Mouse (Mus musculus) frontal cortex, postnatal 25 days (tissue): ENCODE data around the gene Srxn1.
"Not testable (repeated sequence)": the region's sequence is repeated elsewhere in the genome, so short reads cannot be mapped to it uniquely, and the experiment has no call there.

Experiments used
- DNase-seq, 2 experiments: peaks; one replicate each; pipeline ENCODE4 v3.0.0; 2022; ENCODE audit warnings: low spot score in 2 of 2

The Srxn1 gene

DNA sequence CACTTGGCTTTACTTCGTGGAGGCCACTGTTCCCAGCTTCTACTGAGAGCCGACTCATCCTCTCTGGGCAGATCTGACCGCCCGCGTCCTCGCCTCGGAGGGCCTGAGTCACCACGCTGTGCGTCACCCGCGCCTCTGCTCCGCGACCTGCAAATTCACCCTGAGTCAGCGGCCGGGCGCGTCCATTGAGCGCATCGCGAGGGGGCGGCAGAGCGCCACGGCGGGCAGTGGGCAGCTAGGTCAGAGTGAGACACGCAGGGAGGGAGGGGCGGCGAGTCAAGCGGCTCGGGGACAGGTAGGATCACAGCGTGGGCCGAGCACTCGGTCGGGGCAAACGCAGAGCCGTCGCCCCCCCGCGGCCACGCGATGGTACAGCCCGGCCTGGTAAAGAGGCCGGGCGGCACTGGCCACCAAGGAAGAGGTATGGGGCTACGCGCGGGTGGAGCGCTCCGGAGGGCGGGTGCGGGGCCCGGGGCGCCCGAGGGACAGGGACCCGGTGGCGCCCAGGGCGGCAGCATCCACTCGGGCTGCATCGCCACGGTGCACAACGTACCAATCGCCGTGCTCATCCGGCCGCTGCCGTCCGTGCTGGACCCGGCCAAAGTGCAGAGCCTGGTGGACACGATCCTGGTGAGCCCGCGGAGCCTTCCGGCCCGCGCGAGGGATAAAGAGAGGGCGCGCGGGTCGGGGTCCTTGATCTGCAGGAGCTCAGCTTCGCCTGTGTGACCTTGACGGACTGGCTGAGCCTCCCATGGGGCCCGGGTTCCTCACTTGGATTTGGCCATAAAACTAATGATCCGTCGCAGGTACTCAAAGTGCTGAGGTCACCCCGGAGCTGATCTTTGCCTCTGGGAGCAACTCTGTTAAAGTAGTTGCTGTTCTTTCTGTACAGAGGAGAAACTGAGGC, at the start of gene Srxn1:
TSS of gene Srxn1 (plus strand) at position 199 of the 907 bp plus-strand sequence.
- DNase-seq = peak; percentile 72 to 76

DNA sequence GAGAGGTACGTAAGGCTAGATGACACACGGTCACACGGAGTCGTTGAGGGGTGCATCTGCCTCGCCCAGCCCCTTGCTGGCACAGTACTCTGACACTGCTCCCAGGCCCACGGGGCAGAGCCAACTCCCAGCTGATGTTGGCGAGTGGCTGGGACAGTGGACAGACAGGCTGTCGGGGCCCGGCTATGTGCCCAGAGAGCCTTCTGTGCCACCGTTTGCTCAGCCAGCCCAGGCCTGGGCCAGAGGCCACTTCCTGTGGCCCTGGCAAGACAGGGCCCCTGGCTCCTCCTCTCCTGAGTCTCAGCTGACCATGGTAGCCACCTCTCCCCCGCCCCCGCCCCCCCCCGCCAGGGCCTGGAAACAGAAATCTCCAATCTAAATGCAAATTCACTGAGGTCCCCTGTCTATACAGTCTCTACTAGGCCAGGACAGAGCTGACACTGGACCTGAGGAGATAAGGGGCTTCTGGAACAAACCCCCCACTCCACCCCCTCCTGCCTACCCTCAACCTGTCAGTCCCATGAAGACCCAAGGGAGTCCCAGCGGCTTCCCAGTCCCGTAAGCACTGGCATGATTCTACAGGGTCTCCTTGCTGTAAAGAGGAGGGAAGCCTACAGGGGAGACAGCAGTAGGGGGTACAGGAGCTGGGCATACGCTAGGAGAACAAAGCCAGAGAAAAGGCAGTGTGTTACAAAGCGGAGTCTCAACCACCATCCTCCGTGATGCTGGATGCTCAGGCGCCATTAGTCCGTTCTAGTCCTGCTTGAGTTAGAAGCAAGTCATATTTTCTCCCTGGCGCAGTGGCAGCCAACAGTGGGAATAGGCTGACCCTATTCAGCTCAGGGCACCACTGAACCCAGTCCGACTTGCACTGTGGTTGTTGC, 48.7 kb upstream of the Srxn1 start:
- no peak for DNase-seq

DNA sequence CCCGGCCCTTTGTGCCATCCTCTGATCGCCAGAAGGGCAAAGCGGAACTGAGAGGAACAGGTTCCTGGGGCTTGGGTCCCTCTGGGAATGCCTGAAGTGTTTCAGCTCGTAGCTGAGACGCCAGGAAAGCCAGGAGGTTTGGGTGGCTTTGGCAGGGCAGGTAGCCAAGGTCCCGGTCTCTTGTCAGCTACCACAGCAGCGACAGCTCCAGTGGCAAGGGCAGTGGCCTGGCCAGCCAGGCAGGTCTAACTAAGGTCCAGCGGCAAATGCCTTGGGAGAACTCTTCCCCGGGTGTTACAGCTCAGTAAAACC, 48.1 kb upstream of the Srxn1 start:
- DNase-seq = no peak

DNA sequence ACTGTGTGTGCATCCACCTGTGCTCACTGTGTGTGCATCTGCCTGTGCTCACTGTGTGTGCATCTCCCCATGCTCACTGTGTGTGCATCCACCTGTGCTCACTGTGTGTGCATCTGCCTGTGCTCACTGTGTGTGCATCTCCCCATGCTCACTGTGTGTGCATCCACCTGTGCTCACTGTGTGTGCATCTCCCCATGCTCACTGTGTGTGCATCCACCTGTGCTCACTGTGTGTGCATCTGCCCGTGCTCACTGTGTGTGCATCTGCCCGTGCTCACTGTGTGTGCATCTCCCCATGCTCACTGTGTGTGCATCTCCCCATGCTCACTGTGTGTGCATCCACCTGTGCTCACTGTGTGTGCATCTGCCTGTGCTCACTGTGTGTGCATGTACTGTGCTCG, 42.5 kb upstream of the Srxn1 start:
- DNase-seq = not testable (repeated sequence)

DNA sequence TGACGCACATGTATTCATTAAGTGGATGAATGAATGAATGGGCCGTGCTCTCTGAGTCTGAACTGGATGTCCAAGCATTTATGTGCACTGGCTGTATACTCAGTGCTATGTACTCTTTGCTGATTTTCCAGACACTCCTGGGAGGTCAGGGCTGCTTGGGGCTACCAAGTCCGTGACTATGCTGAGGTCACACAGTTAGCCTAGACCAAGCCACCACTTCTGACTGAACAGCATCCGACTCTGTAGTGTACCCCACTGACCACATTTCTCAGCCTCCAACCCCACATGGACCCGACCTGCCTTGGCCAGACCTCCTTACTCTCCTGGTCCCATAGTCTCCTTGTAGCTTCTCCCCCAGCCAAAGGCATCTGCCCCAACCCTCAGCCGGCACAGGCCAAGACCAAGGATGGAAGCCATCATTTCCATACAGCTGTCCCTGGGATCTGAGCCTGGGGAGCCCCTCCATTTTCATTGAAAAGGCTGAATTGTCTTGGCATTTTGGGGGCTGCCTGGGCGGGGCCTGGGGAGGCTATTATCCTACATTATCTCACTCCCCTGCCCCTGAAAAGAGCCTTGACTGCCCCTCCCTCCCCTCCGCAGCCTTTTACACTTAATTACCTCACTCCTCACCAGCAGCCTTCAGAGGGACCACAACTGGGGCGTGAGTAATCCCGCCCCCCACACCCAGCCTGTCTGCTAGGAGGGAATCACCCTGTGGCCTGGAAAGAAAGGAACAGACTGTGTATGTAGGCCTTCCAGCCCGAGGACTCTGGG, 36.5 kb upstream of the Srxn1 start:
- no peak for DNase-seq

DNA sequence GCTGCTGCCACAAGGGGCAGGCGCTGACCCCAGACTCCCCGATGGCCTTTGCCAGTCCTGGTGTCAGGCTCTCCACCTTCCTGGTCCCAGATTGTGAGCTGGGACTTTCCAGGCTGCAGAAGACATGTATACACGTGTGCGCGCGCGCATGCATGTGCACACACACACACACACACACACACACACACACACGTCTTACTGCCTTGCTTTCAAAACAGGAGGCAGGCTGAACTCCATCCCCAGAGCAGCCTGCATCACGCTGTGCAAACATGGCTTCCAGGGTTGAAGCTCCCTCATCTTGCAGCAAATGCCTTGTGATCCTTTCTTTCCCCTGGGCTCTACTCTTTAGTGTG, 35.9 kb upstream of the Srxn1 start:
- DNase-seq = no peak

DNA sequence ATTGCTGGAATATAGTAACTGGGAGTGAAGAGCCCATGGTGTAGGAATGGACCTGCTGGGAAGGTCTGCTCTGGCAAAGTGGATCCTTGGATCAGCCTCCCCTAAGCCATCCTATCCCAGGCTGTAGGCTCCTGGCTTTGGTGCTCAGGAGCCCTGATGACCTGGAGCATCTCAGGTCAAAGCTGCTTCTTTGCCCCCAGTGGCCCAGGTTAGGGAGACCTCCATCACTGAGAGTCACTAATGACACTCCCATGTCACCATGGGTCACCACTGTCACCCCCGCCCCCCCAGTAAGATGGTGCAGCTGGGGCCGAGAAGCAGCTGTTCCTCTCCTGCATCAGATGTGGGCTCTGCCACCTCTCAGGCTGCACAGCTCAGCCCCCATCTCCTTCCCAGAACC, 35.4 kb upstream of the Srxn1 start:
- DNase-seq = no peak

DNA sequence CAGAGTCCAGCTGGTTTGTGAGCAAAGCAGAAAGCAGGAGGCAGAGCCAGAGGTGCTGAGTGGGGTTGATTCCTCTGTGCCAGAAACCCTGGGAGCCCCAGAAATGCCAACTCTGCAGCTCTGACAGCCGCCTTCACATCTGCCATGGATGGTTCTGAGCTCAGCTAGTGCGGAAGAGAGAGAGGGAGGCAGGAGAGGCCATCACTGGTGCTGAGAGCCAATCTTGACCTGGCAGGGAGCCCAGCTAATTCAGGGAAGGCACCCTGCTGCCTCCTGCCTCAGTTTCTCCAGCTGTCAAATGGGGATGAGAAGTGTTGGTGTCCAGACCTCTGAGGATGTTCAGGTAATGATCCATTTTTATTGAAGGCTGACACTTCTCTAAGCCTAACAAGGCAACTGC, 30.8 kb upstream of the Srxn1 start:
- DNase-seq = no peak

DNA sequence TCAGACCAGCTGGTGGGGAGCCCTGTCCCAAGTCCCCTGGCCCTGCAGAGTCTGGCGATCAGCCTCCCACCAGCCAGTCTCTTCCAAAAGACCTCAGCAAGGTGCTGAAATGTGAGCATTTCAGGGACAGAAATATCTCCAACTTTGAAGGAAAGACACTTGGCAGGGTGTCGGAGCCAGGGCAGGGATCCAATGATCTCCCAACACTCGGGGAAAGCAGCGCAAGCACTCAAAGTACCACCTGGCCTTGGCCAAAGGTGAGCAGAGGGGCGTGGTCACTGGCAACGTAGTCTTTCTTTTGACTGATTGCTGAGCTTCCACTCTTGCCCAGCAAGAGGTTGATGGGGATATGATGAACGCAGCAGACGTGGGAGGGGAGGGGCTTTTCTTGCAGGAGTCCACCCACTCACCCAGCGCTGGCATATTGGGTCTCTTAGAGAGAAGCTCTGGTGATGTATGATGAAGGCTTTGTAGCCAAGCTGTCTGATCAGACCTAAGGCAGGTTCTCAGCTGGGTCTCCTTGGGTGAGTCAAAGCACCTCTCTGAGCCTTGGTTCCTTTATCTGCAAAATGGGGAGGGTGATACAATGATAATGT, 29.9 kb upstream of the Srxn1 start:
- DNase-seq = no peak

DNA sequence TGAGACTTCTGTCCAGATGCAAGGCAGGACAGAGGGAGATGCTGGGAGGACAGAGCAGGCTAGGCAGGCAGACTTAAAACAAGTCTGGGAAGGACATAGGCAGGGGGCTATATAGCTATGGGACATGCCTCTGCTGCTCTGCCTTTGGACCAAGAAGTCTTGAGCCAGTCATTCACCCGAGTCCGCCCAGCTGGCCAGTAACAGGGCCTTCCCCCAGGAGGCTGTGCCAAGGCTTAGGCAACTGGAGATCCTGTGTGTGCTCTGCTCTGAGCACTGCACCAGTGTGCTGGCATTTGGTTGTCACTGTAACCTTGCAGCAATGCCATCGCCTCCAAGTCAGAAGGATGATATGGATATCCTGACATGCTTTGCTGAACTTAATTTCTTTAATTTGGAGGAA, 28.0 kb upstream of the Srxn1 start:
- no peak for DNase-seq

DNA sequence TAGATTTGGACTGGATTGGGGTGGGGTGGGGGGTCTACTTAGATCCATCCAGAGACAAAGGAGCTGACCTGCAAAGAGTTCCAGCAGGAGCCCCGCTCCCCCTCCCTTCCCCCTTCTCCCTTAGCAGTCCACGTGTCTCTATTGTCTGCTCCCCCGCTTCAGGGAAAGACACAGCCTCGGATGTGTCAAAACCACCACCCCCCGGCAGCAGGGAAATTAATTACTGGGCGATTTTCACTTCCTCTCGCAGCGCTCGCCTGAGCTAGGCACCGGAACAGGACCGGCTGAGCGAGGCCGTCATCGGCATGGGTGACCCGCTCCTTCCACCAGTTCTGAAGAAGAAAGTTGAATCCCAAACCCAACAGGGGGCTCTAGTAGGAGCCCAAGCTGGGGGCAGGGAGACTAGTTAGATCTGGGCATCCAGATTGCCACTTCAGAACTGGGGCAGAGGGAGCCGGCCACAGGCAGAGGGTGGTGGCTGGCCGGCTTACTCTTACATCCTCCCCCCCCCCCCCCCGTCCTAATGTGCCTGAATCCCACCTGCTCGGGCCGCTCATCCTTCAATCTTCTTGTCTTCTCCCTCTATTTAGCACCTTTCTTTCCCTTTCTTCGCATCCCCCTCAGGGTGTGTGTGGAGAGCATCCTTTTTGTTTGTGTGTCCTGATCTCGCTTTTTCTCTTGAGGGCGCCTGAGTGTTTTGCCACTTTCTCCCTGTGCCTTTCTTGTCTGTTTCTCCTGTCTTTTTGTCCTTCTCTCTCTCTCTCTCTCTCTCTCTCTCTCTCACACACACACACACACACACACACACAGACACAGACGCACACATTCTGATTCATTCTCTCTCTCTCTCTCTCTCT, 24.4 kb upstream of the Srxn1 start, which contains the start of gene Scrt2:
TSS of gene Scrt2 (plus strand) at position 845 of the 857 bp plus-strand sequence.
- DNase-seq = peak in 1 of 2 experiments; percentile 8

DNA sequence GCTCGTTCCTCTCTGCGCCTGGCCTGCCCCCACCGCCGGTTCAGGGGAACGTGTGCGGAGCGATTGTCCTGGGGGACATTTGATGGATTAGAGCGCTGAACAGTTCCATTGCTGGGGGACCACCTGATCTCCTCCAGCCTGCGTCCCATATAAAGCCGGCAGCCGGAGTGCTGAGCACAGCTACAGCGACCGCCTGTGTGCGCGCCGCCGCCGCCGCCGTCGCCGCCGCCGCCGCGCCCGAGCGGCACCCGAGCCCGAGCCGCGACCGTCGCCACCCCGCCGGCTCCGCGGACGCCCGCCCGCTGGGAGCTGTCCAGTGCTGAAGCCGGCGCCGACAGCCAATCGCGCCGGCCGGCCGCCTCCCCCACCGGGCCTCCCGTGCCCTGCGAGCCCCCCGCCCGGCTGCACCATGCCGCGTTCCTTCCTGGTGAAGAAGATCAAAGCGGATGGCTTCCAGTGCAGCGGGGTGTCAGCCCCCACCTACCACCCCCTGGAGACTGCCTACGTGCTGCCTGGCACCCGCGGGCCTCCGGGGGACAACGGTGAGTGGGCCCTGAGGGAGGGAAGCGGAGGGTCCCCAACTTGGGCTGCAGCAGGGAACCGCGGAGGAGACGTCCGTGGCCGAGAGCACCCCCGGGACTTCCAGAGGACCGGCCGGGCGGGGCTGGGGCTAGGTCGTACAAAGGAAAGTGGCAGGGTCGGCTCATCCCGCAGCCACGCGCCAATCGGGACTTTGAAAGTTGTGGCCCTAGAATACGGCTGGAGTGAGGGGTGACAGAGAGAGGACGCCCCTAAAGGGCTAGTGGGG, 23.5 kb upstream of the Srxn1 start:
- peak; percentile 44 to 50 for DNase-seq

DNA sequence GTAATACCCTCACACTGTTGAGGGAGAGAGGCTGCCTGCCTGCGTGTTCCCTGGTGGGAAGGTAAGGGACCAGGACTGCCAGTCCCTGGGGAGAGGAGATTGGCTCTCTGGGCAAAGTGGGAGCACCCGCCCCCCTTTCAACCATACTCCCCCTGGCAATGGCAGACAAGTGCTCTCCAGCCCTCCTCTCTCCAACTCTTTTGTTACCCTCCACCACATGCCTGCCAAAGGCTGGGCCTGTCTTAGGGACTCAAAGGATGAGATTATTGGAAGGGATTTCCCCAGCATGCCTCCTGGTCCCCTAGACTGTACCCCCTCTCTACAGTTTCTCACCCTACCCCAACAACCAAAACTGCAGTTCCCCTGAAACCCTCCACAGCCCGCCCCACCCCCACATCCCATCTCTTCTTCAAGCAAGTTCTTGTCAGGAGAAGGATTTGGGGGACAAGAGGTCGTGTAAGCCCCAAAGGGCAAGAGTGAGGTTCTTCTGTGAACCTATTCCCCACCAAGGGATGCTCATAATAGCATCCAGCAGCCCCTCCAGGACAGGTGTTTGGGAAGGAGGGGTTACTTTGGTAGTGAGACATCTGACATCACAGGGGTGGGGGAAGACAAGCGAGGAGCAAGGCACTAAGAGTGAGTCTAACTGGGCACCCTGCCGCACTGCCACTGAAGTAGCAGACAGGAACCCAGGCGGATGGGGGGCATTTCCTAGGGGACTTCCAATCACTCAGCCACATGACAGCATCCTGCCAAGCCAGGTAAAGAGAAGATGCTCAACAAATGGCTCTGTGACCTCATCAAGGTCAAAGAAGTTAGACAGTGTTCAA, 22.6 kb upstream of the Srxn1 start:
- DNase-seq = peak in 1 of 2 experiments; percentile 2

DNA sequence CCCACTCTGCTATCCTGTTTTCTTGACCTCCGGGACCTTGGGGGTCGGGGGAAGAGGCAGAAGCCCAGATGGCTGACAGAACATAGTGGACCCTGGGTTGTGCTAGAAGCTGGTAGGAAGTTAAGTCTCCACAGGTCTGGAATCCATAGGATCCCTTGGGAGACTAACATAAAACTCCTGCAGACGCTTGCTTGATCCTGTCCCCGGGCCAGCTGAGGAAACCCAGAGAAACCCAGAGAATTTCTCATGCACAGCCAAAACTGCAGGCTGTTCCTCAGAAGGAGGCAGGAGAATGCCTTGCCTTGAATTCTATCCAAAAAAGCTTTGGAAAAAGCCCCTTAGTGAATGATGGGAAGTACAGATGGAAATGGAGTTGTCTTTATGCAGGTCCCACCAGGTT, 21.9 kb upstream of the Srxn1 start:
- peak in 1 of 2 experiments; percentile 5 for DNase-seq

DNA sequence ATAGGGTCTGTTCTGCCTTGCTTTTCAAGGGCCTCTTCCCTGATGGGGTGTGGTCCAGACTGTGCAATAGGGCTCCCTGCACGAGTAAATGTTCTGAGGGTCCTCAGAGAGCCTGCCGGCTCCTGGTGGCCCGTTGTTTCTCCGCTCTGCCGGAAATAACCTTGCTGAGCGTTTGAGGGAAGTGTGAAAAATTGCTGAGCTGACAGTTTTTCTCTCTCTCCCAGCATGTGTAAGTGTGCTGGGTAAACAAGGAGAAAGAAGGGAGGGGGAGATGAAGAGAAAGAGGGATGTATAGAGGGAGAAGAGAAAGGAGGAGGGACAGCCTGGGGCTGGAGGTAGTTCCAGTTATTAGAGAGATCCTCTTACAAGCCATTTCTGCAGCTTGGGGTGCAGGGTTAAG, 21.0 kb upstream of the Srxn1 start:
- no peak for DNase-seq

DNA sequence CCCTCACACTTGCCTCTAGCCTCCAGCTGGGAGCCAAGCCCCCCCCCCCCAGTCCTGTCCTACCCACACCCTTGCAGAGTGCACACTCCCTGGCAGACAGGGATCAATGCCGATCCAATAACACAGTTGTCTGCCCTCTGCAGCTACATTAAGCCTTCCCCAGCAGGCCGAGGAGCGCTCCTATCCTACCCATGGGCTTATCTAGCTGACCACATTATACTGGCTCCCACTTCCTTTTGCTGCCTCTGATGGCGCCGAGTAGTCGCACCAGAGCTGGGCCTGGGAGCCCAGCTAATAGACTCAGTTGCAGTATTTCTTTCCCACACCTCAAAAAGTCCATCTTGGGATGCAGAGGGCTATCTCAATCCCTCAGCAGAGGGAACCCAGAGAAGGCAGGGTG, 19.9 kb upstream of the Srxn1 start:
- DNase-seq = no peak

DNA sequence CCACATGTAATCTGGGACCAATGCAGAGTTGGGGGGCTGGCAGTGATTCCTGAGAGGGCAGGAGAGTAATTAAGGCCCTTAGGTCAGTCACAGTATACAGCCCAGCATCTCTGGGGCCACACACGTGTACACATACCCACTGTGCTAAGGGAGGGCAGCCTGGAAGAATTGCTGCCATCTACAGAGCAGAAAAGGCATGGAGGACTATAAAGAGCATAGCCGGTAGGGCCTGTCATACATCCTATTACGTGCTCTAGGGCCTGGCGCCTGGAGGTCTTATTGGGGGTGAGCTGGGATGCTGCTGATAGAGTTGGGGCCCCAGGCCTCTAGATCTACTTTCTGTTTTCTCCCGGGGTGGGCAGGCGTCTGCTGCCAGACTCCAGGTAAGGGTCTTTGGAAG, 18.9 kb upstream of the Srxn1 start:
- no peak for DNase-seq

DNA sequence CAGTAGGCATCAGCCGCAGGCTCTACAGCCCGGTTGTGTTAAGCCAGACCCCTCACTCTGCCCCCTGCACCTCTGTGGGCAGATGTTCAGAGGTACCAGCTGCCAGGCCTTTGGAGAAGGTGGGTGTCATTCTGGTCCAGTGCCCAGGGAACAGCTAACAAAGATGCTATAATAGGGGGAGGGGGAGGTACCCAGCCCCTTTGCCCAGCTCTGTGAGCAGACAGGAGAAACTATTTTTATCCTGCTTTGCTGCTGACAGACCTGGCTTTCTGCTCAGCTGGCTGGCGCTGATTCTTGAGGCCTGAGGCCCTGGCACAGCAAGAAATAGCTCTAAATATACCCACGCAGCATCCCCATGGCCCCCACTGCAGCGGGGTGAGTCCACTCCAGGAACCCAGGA, 18.2 kb upstream of the Srxn1 start:
- no peak for DNase-seq

DNA sequence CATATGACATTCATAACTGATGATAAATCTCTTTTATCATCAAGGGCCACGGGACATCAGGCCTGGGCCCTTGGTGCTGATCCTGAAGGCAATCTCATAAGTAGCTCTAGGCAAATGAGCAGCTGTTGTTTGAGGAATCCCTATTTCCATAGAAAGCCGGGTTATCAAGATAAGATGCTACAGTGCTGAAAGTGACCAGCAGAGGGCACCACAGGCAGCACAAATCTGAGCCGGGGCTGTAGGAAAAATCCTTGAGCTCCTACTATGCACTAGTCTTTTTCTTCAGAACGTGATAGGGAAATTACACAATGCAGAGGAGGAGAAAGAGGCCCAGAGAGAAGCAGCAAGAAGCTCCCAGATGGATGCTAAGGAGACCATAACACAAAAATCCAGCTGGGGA, 16.2 kb upstream of the Srxn1 start:
- peak in 1 of 2 experiments; percentile 74 for DNase-seq
